22 mouse cellular contexts compared by ENCODE assay signal in the genomic region with DNA sequence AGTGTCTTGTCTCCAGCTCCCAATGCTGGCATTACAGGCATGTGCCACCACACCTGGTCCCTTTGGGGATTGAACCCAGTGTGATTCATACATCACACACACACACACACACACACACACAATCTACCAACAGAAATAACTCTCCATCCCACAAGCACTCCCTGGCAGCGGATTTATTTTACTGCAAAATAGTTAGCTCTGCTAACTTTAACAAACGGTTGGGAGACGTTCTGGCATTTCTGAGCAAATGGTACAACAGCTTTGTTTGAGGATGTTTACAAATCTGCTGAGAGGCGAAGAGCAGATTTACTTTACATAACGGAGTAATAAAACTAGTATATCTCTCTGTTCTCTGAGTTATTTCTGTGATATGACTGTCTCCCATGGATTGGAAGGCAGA. TPM values are rescaled to one million over a fixed set of nuclear protein-coding genes. Genes with fewer than 3 reads are reported as not detected.
DNase-seq lines count a peak whose midpoint lies in the region; ATAC-seq lines count a peak whose summit lies in the region.
"Had no signal": no experiment of that assay in that cellular context is flagged by ENCODE, and none has a peak within 500 bp of the region (broad histone marks: within the 10 kb centered on the region; RNA-seq: fewer than 3 reads in every experiment).

No protein-coding gene starts in this region.

- no peaks in the 10 kb centered on the region for H3K36me3 ChIP-seq in forebrain, embryonic 16.5 days (ENCODE audit: control insufficient read depth, insufficient read depth)
- no peaks in the 10 kb centered on the region for H3K36me3 ChIP-seq in forebrain, embryonic 11.5 days (ENCODE audit: control insufficient read depth, insufficient read depth, low read length)
- H3K36me3 ChIP-seq: forebrain, embryonic 10.5 days; heart, embryonic 15.5 days; hindbrain, embryonic 15.5 days; intestine, embryonic 15.5 days; midbrain, embryonic 15.5 days; neural tube, embryonic 12.5 days had no signal

- H3K4me3 ChIP-seq in forebrain, embryonic 16.5 days (replicated peaks; ENCODE audit: low read length), result no peak overlapping the region
- no peak overlapping the region for H3K4me3 ChIP-seq in forebrain, embryonic 11.5 days (ENCODE audit: low read depth, low read length)
- H3K4me3 ChIP-seq: forebrain, embryonic 10.5 days; heart, embryonic 15.5 days; hindbrain, embryonic 15.5 days; intestine, embryonic 15.5 days; midbrain, embryonic 15.5 days; neural tube, embryonic 12.5 days had no signal

- 75% methylated on average over 5 of the region's 5 CpGs for WGBS in forebrain, embryonic 16.5 days
- WGBS in forebrain, embryonic 11.5 days, result 86% methylated on average over 5 of the region's 5 CpGs

- H3K4me1 ChIP-seq in forebrain, embryonic 16.5 days (replicated peaks; ENCODE audit: control insufficient read depth, insufficient read depth, low read length), result no peaks in the 10 kb centered on the region
- H3K4me1 ChIP-seq in forebrain, embryonic 11.5 days (replicated peaks; ENCODE audit: control insufficient read depth, insufficient read depth, low read length), result no peaks in the 10 kb centered on the region
- H3K4me1 ChIP-seq: forebrain, embryonic 10.5 days; heart, embryonic 15.5 days; hindbrain, embryonic 15.5 days; intestine, embryonic 15.5 days; midbrain, embryonic 15.5 days; neural tube, embryonic 12.5 days had no signal

- no peak overlapping the region for H3K4me2 ChIP-seq in forebrain, embryonic 16.5 days (ENCODE audit: low read length)
- H3K4me2 ChIP-seq in forebrain, embryonic 11.5 days (ENCODE audit: low read depth, low read length, severe bottlenecking), result no peak overlapping the region
- H3K4me2 ChIP-seq: heart, embryonic 15.5 days; hindbrain, embryonic 15.5 days; intestine, embryonic 15.5 days; midbrain, embryonic 15.5 days; neural tube, embryonic 12.5 days had no signal

- ATAC-seq in forebrain, embryonic 16.5 days, result 0 out of 2 replicates have a peak, but pooled peaks have one; percentile 28
- no peak for ATAC-seq in forebrain, embryonic 11.5 days (replicated peaks; ENCODE audit: low FRiP score)
- no peak for ATAC-seq in erythroid progenitor cell, adult 5-6 weeks (replicated peaks; ENCODE audit: low FRiP score, poor library complexity, severe bottlenecking)
- ATAC-seq: intestine, embryonic 15.5 days; midbrain, embryonic 15.5 days had no signal

- intact Hi-C loops in heart, postnatal 25 days (cut with DNase I), result no loop called here

- no peak for DNase-seq in forebrain, embryonic 11.5 days (ENCODE audit: low spot score)
- DNase-seq in right cerebral cortex, adult 2 months (ENCODE audit: low spot score in 2 of 2), result peak; percentile 32 to 34
- DNase-seq in right cerebral cortex, postnatal 4 days, result no peak
- peak; percentile 11 to 16 for DNase-seq in layer of hippocampus, postnatal 25 days (ENCODE audit: extremely low spot score in 1 of 2, low spot score in 1 of 2)
- DNase-seq in urinary bladder, postnatal 4 days (ENCODE audit: low spot score in 2 of 2), result no peak
- DNase-seq in heart, postnatal 25 days (ENCODE audit: low spot score), result no peak
- DNase-seq: adrenal gland, postnatal 10 days; cerebellum, adult 8-10 months; gastrocnemius, postnatal 36 days; heart, postnatal 4 days; kidney, postnatal 25 days; lung, postnatal 4 days; spleen, adult 18-20 months; thymus, postnatal 14 days had no signal

- H3K9me3 ChIP-seq in forebrain, embryonic 16.5 days (ENCODE audit: control insufficient read depth, low read length), result no peaks in the 10 kb centered on the region
- no peaks in the 10 kb centered on the region for H3K9me3 ChIP-seq in forebrain, embryonic 11.5 days (ENCODE audit: control insufficient read depth, low read length)
- H3K9me3 ChIP-seq: forebrain, embryonic 10.5 days; heart, embryonic 15.5 days; hindbrain, embryonic 15.5 days; intestine, embryonic 15.5 days; midbrain, embryonic 15.5 days; neural tube, embryonic 12.5 days had no signal

- H3K9ac ChIP-seq in forebrain, embryonic 16.5 days (replicated peaks; ENCODE audit: low read depth, low read length), result no peak overlapping the region
- no peak overlapping the region for H3K9ac ChIP-seq in forebrain, embryonic 11.5 days (ENCODE audit: low read length)
- H3K9ac ChIP-seq: heart, embryonic 15.5 days; hindbrain, embryonic 15.5 days; intestine, embryonic 15.5 days; midbrain, embryonic 15.5 days; neural tube, embryonic 12.5 days had no signal

- H3K27ac ChIP-seq in forebrain, embryonic 16.5 days (ENCODE audit: low read length), result no peak overlapping the region
- H3K27ac ChIP-seq in forebrain, embryonic 11.5 days (ENCODE audit: low read depth, low read length), result no peak overlapping the region
- H3K27ac ChIP-seq: forebrain, embryonic 10.5 days; heart, embryonic 15.5 days; hindbrain, embryonic 15.5 days; intestine, embryonic 15.5 days; midbrain, embryonic 15.5 days; neural tube, embryonic 12.5 days had no signal

- H3K27me3 ChIP-seq in forebrain, embryonic 16.5 days (replicated peaks; ENCODE audit: control insufficient read depth, insufficient read depth, low read length), result no peaks in the 10 kb centered on the region
- no peaks in the 10 kb centered on the region for H3K27me3 ChIP-seq in forebrain, embryonic 11.5 days (ENCODE audit: control insufficient read depth, insufficient read depth, low read length)
- H3K27me3 ChIP-seq: heart, embryonic 15.5 days; hindbrain, embryonic 15.5 days; intestine, embryonic 15.5 days; midbrain, embryonic 15.5 days; neural tube, embryonic 12.5 days had no signal

RNA-seq across cellular contexts. Expression of gene Ints4, which starts 7.8 kb away (rescaled TPM):
- polyA plus RNA-seq in forebrain, embryonic 16.5 days (2015; fragmentation: Nextera tagmentation; extraction: Ambion mirVana), result 47.6 and 55.5 TPM in 2 replicates
- polyA plus RNA-seq in forebrain, embryonic 11.5 days (2014; fragmentation: Nextera tagmentation; extraction: Ambion mirVana), result 63.4 and 71.5 TPM in 2 replicates
- 10 to 100 TPM; 27.0 to 31.4 TPM for total RNA-seq in layer of hippocampus, postnatal 25 days (2021)
- 10 to 100 TPM; 41.5 to 44.9 TPM for total RNA-seq in heart, postnatal 25 days (2021)
- total RNA-seq in erythroid progenitor cell, adult 5-6 weeks (2015; ENCODE audit: low replicate concordance), result 29.3 and 41.4 TPM in 2 replicates
- total RNA-seq in erythroid progenitor cell, adult 5-6 weeks (2017; ENCODE audit: low replicate concordance), result 14.4 and 20.3 TPM in 2 replicates

RNA-seq across cellular contexts. Expression of gene Kctd14, which starts 21.9 kb away (rescaled TPM):
- 1.9 and 2.2 TPM in 2 replicates for polyA plus RNA-seq in forebrain, embryonic 16.5 days (2015; fragmentation: Nextera tagmentation; extraction: Ambion mirVana)
- polyA plus RNA-seq in forebrain, embryonic 11.5 days (2014; fragmentation: Nextera tagmentation; extraction: Ambion mirVana), result 0.87 and 1.3 TPM in 2 replicates
- total RNA-seq in layer of hippocampus, postnatal 25 days (2021), result 1 to 10 TPM; 3.9 to 4.1 TPM
- under 1 TPM; 0.11 to 0.13 TPM for total RNA-seq in heart, postnatal 25 days (2021)
- total RNA-seq in erythroid progenitor cell, adult 5-6 weeks (2015; ENCODE audit: low replicate concordance), result 39.8 and 45.4 TPM in 2 replicates
- 23.1 and 46.1 TPM in 2 replicates for total RNA-seq in erythroid progenitor cell, adult 5-6 weeks (2017; ENCODE audit: low replicate concordance)
- total RNA-seq: gastrocnemius, postnatal 36 days had no signal

RNA-seq across cellular contexts. Expression of gene Thrsp, which starts 55.5 kb away (rescaled TPM):
- 4.6 and 5.3 TPM in 2 replicates for polyA plus RNA-seq in forebrain, embryonic 16.5 days (2015; fragmentation: Nextera tagmentation; extraction: Ambion mirVana)
- 0.28 TPM in 1 of 2 replicates, not detected in the other for polyA plus RNA-seq in forebrain, embryonic 11.5 days (2014; fragmentation: Nextera tagmentation; extraction: Ambion mirVana)
- total RNA-seq in layer of hippocampus, postnatal 25 days (2021), result 10 to 100 TPM; 29.9 to 41.8 TPM
- 10 to 100 TPM; 32.7 to 44.2 TPM for total RNA-seq in heart, postnatal 25 days (2021)
- total RNA-seq in erythroid progenitor cell, adult 5-6 weeks (2015; ENCODE audit: low replicate concordance), result not detected in 2 replicates
- not detected in 2 replicates for total RNA-seq in erythroid progenitor cell, adult 5-6 weeks (2017; ENCODE audit: low replicate concordance)

Comparison
In these comparisons a context has a peak if more than half of its experiments do, and no peak if none do; other contexts are left out.
1. DNase-seq: peak in right cerebral cortex, adult 2 months (2 of 2) and layer of hippocampus, postnatal 25 days (2 of 2); none in forebrain, embryonic 11.5 days (single experiment), right cerebral cortex, postnatal 4 days (single experiment), urinary bladder, postnatal 4 days (0 of 2) and heart, postnatal 25 days (single experiment).
2. RNA of gene Kctd14, which starts 21.9 kb away (total RNA-seq): 23.1 to 46.1 TPM in erythroid progenitor cell, adult 5-6 weeks; 3.9 to 4.1 TPM in layer of hippocampus, postnatal 25 days and 0.11 to 0.13 TPM in heart, postnatal 25 days; every median in the first group is over 4 times any median in the second.
3. RNA of gene Thrsp, which starts 55.5 kb away (total RNA-seq): 32.7 to 44.2 TPM in heart, postnatal 25 days and 29.9 to 41.8 TPM in layer of hippocampus, postnatal 25 days; not detected in erythroid progenitor cell, adult 5-6 weeks; every median in the first group is over 10 times any median in the second.